Mouse (Mus musculus) naive thymus-derived CD4-positive, alpha-beta T cell, adult 5 months (primary cell): ENCODE measurements around the gene Tctn3. TPM values are rescaled to one million over a fixed set of nuclear protein-coding genes. Genes with fewer than 3 reads are reported as not detected.

Source experiments
- polyA plus RNA-seq: library from polyadenylated mRNA; unstranded; fragments of 100-300 nt; shearing (Covaris generic); gene quantifications from one replicate; pipeline ENCODE4 v1.2.1, GENCODE M21; 2017

The Tctn3 gene
- polyA plus RNA-seq = 5.8 TPM

DNA sequence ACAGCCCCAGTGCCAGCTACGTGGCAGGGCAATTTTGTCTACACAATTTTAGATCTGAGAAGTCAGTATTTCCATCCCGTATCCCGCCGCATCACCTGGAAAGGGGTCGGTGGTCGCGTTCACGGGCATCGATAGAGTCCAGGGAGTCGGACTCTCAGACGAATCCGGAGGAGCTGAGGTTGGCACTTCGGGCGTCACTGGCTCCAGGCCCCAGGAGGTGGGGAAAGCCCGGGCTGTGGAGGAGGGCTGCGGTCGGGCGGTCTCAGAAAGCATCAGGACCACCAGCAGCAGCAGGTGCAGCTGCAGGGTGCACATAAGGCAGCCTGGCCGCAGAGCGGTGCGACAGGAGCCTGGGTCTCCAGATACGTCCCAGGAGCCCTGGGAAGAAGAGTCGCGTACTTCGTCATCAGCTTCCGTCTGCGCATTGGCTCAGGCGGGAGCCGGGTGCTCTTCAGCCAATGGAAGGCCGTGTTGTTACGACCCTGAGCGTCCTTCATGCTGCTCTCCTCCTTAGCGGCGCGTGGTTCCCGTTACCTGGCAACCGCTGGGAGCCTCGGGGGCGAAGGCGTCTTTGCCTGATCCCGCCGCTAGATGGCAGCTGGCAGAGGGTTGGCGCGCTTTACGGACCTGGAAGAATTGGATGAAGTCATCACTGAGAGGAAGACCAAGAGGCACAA is at the start of gene Tctn3, which contains the start of gene Entpd1:
Gene Tctn3 (minus strand): TSS at position 404 of the 677 bp plus-strand sequence.
Gene Entpd1 (plus strand): TSS at position 537 of the 677 bp plus-strand sequence.

GRCm38 (mm10) chr19:40588293-40588654 is 23.8 kb downstream of the Tctn3 start, which contains the start of gene Aldh18a1:
Aldh18a1 (minus strand) TSS chr19:40588463.

Other genes starting within 250 kb of the Tctn3 start
- 17.8 TPM for gene Sorbs1, start 98.5 kb downstream of the Tctn3 start, polyA plus RNA-seq
- 41.6 TPM for gene Aldh18a1, start 23.8 kb downstream of the Tctn3 start, polyA plus RNA-seq
- gene Entpd1, start 133 bp upstream of the Tctn3 start, polyA plus RNA-seq = 1.1 TPM
- gene Cc2d2b, start 136.5 kb upstream of the Tctn3 start, polyA plus RNA-seq = not detected
- 2.2 TPM for gene Ccnj, start 219.0 kb upstream of the Tctn3 start, polyA plus RNA-seq